Mouse (Mus musculus): Measurements from ENCODE around the gene Palld.
A peak's percentile ranks its signal among the peaks of the same experiment; 100 is the strongest.

The Palld gene

GRCm38 (mm10) chr8:61628938-61629630 lies 273.4 kb downstream of the Palld start:
- DNase-seq (ENCODE audit: low spot score), result no peak

- DNase-seq (ENCODE audit: low spot score), result no peak
These were observed 276.1 kb downstream of the Palld start for GRCm38 (mm10) chr8:61626246-61626952.

DNA sequence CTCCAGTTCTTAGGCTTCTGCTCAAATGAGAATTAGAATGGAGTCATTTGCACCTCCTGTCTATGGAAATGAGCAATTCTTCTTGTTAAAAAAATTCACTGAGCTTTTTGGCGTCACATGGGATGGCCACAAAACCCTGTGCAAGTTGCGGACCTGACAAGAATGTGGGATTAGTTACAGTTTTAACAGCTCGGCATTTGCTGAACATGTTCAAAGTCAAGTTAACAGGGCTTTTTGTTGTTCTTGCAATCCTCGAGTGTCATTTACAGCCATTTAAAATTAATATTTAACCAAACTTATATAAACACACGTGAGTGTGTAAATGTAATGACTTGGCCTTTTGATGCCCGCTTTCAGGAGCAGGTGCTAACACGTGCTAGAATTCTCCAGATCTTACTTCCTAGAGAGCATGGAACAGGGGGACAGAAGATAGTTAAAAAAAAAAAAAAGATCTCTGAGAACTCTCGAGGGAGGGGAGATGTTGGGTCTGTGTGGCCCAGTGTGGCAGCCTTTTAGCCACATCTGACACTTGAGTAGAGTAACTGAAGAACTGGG lies 276.8 kb downstream of the Palld start:
- no peak for DNase-seq (ENCODE audit: low spot score)

DNA sequence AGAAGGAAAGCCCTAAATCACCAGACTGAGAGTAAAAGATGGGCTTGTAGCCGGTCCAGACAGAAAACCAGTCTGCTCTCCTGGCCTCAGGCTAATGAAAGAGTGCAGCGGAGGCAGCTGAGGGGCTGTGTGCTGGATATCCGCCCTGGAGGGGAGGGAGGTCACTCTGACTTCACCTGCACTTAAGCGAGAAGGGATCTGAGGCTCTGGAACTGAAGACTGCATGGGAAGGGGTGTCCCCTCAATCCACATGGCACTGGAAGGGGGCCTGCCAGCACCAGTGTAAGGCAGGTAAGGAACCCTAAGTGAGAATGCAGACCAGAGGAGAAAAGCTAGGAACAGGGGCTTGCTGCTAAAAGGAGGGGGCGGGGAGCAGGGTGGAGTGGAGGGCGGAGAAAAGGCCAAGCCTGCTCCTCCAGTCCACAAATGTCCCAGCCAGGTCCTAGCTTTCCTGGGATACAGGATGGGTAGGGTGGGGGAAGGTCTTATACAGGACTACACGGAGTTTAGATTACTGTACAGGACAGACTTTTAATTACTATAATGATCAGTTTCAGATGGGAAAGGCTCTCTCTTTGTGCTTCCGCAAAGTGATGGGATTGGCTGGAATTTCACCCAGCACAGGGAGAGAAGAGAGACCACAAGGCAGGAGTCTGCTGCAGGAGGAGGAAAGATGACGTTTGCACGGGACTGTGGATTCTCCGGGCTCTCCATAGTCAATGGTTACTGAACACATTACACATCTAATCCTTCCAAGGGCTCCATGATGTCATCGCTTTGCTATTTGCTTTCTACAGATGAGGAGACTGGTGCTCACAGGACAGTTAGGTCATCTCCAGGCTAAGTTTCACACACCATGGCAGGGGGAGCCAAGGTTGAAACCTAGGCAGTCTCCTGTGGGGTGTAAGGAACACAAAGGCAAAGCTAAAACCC lies 278.7 kb downstream of the Palld start:
- DNase-seq (ENCODE audit: low spot score), result no peak

- DNase-seq (ENCODE audit: low spot score), result no peak
These were observed 281.2 kb downstream of the Palld start for GRCm38 (mm10) chr8:61621300-61621699.

DNA sequence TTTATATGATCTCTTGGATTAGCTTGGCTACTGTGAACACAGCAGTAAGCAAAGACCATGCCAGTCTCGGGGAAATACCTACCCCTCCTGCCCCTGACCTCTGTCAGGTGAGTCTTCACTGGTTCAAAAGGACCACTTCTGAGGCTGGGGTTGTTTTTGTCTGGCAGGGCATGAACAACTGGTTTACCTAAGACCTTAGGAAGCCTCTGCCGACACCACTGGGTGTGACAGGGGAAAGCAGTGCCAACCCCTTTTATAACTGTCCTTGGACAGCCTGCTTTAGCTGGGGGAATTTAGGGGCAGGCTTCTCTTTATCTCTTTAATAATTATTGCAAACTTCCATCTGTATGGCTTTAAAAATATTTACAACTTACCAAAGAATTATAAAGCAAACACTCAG lies 284.8 kb downstream of the Palld start:
- no peak for DNase-seq (ENCODE audit: low spot score)

DNA sequence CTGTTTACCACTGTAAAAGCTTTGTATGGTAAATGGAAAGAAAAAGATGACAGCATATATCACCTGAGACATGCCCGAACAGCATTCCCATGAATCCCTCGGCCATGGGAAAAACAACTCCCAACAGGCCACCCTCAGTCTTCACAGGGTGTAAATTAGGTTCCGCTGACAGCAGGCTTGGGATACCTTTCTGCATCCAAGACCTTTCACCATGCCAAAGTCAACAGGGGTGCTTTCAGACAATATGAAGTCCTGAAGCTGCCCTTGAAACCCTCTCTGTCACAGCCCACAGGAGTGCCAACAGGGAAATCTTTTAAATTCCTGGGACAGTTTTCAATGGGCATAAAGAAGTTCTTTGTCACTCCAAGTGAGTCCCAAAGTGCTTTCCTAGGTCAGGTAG lies 285.4 kb downstream of the Palld start:
- DNase-seq (ENCODE audit: low spot score), result no peak

- DNase-seq (ENCODE audit: low spot score), result no peak
These were observed 286.5 kb downstream of the Palld start for GRCm38 (mm10) chr8:61615711-61616697.

DNA sequence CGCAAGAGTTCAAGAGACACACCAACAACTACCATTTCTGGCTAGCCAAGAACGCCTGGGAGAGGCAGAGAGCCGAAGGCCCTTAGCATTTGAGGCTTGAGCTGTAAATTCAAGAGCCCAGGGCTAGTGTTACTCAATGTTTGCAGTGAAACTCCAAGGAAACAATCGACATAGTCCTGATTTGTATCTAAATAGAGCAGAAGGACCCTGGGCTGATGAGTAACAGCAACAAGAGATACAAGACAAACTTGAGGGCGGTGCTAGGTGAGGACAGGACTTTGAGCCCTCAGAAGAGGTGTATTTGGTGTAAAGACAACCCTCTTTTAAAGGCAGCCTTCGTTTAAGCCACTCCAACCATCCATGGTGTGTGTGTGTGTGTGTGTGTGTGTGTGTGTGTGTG lies 290.7 kb downstream of the Palld start:
- DNase-seq (ENCODE audit: low spot score), result no peak

- no peak for DNase-seq (ENCODE audit: low spot score)
These were observed 291.4 kb downstream of the Palld start for GRCm38 (mm10) chr8:61611077-61611476.

GRCm38 (mm10) chr8:61610546-61610945 lies 291.9 kb downstream of the Palld start:
- DNase-seq (ENCODE audit: low spot score), result no peak

GRCm38 (mm10) chr8:61607463-61607813 lies 295.1 kb downstream of the Palld start:
- no peak for DNase-seq (ENCODE audit: low spot score)

- DNase-seq (ENCODE audit: low spot score), result peak; percentile 67
These were observed 295.6 kb downstream of the Palld start for GRCm38 (mm10) chr8:61606795-61607462.

- DNase-seq (ENCODE audit: low spot score), result no peak
These were observed 297.6 kb downstream of the Palld start for GRCm38 (mm10) chr8:61604871-61605270.

GRCm38 (mm10) chr8:61596889-61597288 lies 305.6 kb downstream of the Palld start:
- DNase-seq (ENCODE audit: low spot score), result no peak

GRCm38 (mm10) chr8:61591446-61591845 lies 311.0 kb downstream of the Palld start:
- no peak for DNase-seq (ENCODE audit: low spot score)

DNA sequence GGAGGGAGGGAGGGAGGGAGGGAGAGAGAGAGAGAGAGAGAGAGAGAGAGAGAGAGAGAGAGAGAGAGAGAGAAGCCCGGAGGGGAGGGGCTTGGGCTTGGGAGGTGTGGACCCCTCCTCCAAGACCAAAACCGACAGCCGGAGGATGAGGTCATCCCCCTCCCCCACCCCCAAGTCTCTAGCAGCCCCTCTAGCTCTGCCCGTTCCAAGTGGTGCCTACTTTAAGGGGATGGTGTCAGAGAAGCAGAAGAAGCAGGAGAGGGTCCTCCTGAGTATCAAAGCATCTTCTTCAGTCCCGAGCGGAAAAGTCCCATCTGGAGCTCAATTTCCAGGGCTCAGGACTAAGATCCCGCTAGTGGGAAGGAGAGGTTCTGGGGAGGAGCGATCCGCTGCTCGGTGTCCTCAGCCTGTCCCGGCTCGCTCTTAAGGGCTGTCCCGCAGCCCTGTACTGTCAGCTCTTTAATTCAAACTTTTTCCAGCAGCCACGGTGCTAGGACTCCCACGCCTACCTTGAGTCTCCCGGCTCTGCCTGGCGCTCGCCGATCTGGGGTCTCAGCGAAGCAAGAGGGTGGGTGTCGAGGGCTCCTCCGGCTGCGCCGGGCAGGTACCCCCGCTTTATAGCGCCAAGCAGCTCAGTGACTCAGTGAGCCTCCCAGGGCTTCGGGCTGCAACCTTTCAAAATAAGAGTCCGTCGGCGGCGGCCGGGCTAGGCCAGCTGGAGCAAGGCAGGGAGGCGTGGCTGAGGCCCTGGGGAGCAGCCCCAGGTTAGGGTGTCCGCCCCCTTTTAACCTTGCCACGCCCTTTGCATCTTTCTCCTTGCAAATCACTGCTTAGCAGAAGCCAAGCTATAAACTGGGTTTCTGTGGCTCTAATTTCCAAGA lies 311.7 kb downstream of the Palld start:
- DNase-seq (ENCODE audit: low spot score), result peak; percentile 83

GRCm38 (mm10) chr8:61589972-61590391 lies 312.5 kb downstream of the Palld start:
- DNase-seq (ENCODE audit: low spot score), result no peak

- DNase-seq (ENCODE audit: low spot score), result no peak
These were observed 314.2 kb downstream of the Palld start for GRCm38 (mm10) chr8:61588336-61588735.

GRCm38 (mm10) chr8:61587731-61588130 lies 314.8 kb downstream of the Palld start:
- DNase-seq (ENCODE audit: low spot score), result no peak

Measured in urinary bladder, postnatal 25 days (tissue).